Mouse (Mus musculus) c-Kit-positive CD71-positive TER-119-negative erythroid progenitor cells, embryonic 14.5 days (primary cell): Measurements from ENCODE around the gene Lhx4.

Experiments
- DNase-seq: peaks from one replicate; pipeline ENCODE4 v3.0.0-alpha.2; 2013; ENCODE audit warnings: low read depth

Gene Lhx4

GRCm38 (mm10) chr1:155742411-155743363 lies 8.8 kb downstream of the Lhx4 start:
- DNase-seq, result no peak

GRCm38 (mm10) chr1:155741988-155742387 lies 9.5 kb downstream of the Lhx4 start:
- DNase-seq, result no peak

- no peak for DNase-seq
These were observed 10.0 kb downstream of the Lhx4 start for GRCm38 (mm10) chr1:155741378-155741945.

GRCm38 (mm10) chr1:155740622-155741377 lies 10.7 kb downstream of the Lhx4 start:
- DNase-seq, result no peak

- no peak for DNase-seq
These were observed 13.6 kb downstream of the Lhx4 start for GRCm38 (mm10) chr1:155737809-155738383.

GRCm38 (mm10) chr1:155737017-155737808 lies 14.3 kb downstream of the Lhx4 start:
- DNase-seq, result no peak

- DNase-seq, result no peak
These were observed 15.2 kb downstream of the Lhx4 start for GRCm38 (mm10) chr1:155736096-155736825.

GRCm38 (mm10) chr1:155731156-155731555 lies 20.3 kb downstream of the Lhx4 start:
- DNase-seq, result no peak

- DNase-seq, result no peak
These were observed 22.2 kb downstream of the Lhx4 start for GRCm38 (mm10) chr1:155729113-155729795.

GRCm38 (mm10) chr1:155727830-155728229 lies 23.7 kb downstream of the Lhx4 start:
- DNase-seq, result no peak

- no peak for DNase-seq
These were observed 25.6 kb downstream of the Lhx4 start for GRCm38 (mm10) chr1:155725876-155726275.

GRCm38 (mm10) chr1:155724301-155724700 lies 27.2 kb downstream of the Lhx4 start:
- no peak for DNase-seq

- DNase-seq, result no peak
These were observed 29.3 kb downstream of the Lhx4 start for GRCm38 (mm10) chr1:155722185-155722584.

- DNase-seq, result peak; percentile 30
These were observed 30.0 kb downstream of the Lhx4 start for GRCm38 (mm10) chr1:155721443-155721842.

GRCm38 (mm10) chr1:155720006-155720405 lies 31.5 kb downstream of the Lhx4 start:
- no peak for DNase-seq

GRCm38 (mm10) chr1:155718851-155719250 lies 32.6 kb downstream of the Lhx4 start:
- DNase-seq, result no peak

GRCm38 (mm10) chr1:155717301-155717700 lies 34.2 kb downstream of the Lhx4 start:
- no peak for DNase-seq

- no peak for DNase-seq
These were observed 36.1 kb downstream of the Lhx4 start for GRCm38 (mm10) chr1:155715366-155715765.

- no peak for DNase-seq
These were observed 38.2 kb downstream of the Lhx4 start for GRCm38 (mm10) chr1:155713306-155713705.

GRCm38 (mm10) chr1:155704182-155704581 lies 47.3 kb downstream of the Lhx4 start:
- DNase-seq, result no peak
